Mouse (Mus musculus) MEL (cell line): ENCODE data around the gene Odf3b. TPM values are rescaled to one million over a fixed set of nuclear protein-coding genes. Genes with fewer than 3 reads are reported as not detected.

ENCODE experiments used
- DNase-seq: peaks from one replicate; pipeline ENCODE4 v3.0.0; 2011; ENCODE audit warnings: low read depth, low spot score
- H3K27ac ChIP-seq: 2 replicates; pipeline ENCODE4 v1.5.1; 2012; ENCODE audit warnings: low read depth, mild to moderate bottlenecking, control low read depth, low read length, moderate library complexity; ENCODE audit not compliant: control insufficient read depth
- H3K27me3 ChIP-seq, 2 experiments: fragments of 150-350 bp in 1 of 2; sonication (generic) in 1 of 2; 2 replicates each; pipeline ENCODE4 v1.6.1; 2012; ENCODE audit warnings: low read length in 2 of 2, mild to moderate bottlenecking in 2 of 2, improper control_type of control experiment in 1 of 2, moderate library complexity in 1 of 2; ENCODE audit not compliant: insufficient read depth in 2 of 2, control insufficient read depth in 1 of 2
- H3K36me3 ChIP-seq, 2 experiments: 2 replicates each; pipeline ENCODE4 v1.6.1; 2012 to 2014; ENCODE audit warnings: low read length in 2 of 2, improper control_type of control experiment in 1 of 2, inconsistent platforms in 1 of 2, mild to moderate bottlenecking in 1 of 2; ENCODE audit not compliant: insufficient read depth in 2 of 2, control insufficient read depth in 1 of 2
- H3K4me1 ChIP-seq, 2 experiments: fragments of 150-350 bp in 1 of 2; sonication (generic) in 1 of 2; 2 replicates each; pipeline ENCODE4 v1.6.1; 2012; ENCODE audit warnings: low read length in 2 of 2, improper control_type of control experiment in 1 of 2, mild to moderate bottlenecking in 1 of 2; ENCODE audit not compliant: insufficient read depth in 2 of 2, control insufficient read depth in 1 of 2
- H3K4me3 ChIP-seq, 2 experiments: fragments of 150-350 bp in 1 of 2; sonication (generic) in 1 of 2; 2 replicates each; pipeline ENCODE4 v1.5.1; 2012; ENCODE audit warnings: low read depth in 2 of 2, low read length in 2 of 2, mild to moderate bottlenecking in 2 of 2, moderate library complexity in 2 of 2, control low read depth in 1 of 2, improper control_type of control experiment in 1 of 2; ENCODE audit not compliant: control insufficient read depth in 1 of 2, insufficient read depth in 1 of 2
- H3K79me2 ChIP-seq: 2 replicates; pipeline ENCODE4 v1.6.1; 2012; ENCODE audit warnings: mild to moderate bottlenecking, low read length, moderate library complexity; ENCODE audit not compliant: control insufficient read depth, poor library complexity, insufficient read depth
- H3K9ac ChIP-seq: 2 replicates; pipeline ENCODE4 v1.6.1; 2012; ENCODE audit warnings: low read depth, mild to moderate bottlenecking, control low read depth, low read length, moderate library complexity; ENCODE audit not compliant: control insufficient read depth, poor library complexity, severe bottlenecking
- H3K9me3 ChIP-seq: fragments of 150-350 bp; sonication (generic); replicated peaks from 2 replicates; pipeline ENCODE4 v1.6.1; 2012; ENCODE audit warnings: mild to moderate bottlenecking, low read length, improper control_type of control experiment, moderate library complexity; ENCODE audit not compliant: insufficient read depth
- BHLHE40 ChIP-seq: IDR thresholded peaks from 2 replicates; pipeline ENCODE4 v1.6.1; 2012; ENCODE audit warnings: low read depth, mild to moderate bottlenecking, inconsistent platforms, low read length, improper control_type of control experiment, borderline replicate concordance
- CHD1 ChIP-seq: IDR thresholded peaks from 2 replicates; pipeline ENCODE4 v1.6.1; 2012; ENCODE audit warnings: low read depth, mild to moderate bottlenecking, inconsistent platforms, low read length, improper control_type of control experiment
- CHD2 ChIP-seq: IDR thresholded peaks from 2 replicates; pipeline ENCODE4 v1.6.1; 2011; ENCODE audit warnings: low read length, improper control_type of control experiment
- CTCF ChIP-seq, 3 experiments: IDR thresholded peaks in 2 of 3; conservative IDR thresholded peaks in 1 of 3; 2 replicates each; pipeline ENCODE4 v1.5.1; 2011 to 2012; ENCODE audit warnings: low read length in 3 of 3, low read depth in 2 of 3, mild to moderate bottlenecking in 2 of 3, improper control_type of control experiment in 1 of 3, inconsistent platforms in 1 of 3, mixed read lengths in 1 of 3, moderate library complexity in 1 of 3; ENCODE audit not compliant: control insufficient read depth in 1 of 3, insufficient read depth in 1 of 3, poor library complexity in 1 of 3, severe bottlenecking in 1 of 3
- ELF1 ChIP-seq: IDR thresholded peaks from 2 replicates; pipeline ENCODE4 v1.6.1; 2014; ENCODE audit warnings: low read depth, mild to moderate bottlenecking, inconsistent platforms, low read length, improper control_type of control experiment, moderate library complexity
- EP300 ChIP-seq, 2 experiments: IDR thresholded peaks; 2 replicates each; pipeline ENCODE4 v1.6.1; 2011; ENCODE audit warnings: improper control_type of control experiment in 2 of 2, low read length in 2 of 2, low read depth in 1 of 2, mild to moderate bottlenecking in 1 of 2
- ETS1 ChIP-seq: IDR thresholded peaks from 2 replicates; pipeline ENCODE4 v1.6.1; 2012; ENCODE audit warnings: low read depth, mild to moderate bottlenecking, inconsistent platforms, low read length, improper control_type of control experiment, moderate library complexity
- GATA1 ChIP-seq: IDR thresholded peaks from 2 replicates; pipeline ENCODE4 v1.6.1; 2011; ENCODE audit warnings: low read depth, low read length, improper control_type of control experiment
- HCFC1 ChIP-seq: IDR thresholded peaks from 2 replicates; pipeline ENCODE4 v1.6.1; 2012; ENCODE audit warnings: low read depth, mild to moderate bottlenecking, inconsistent platforms, low read length, improper control_type of control experiment, moderate library complexity
- JUND ChIP-seq: IDR thresholded peaks from 2 replicates; pipeline ENCODE4 v1.6.1; 2011; ENCODE audit warnings: low read depth, mild to moderate bottlenecking, improper control_type of control experiment, low read length
- MAX ChIP-seq: IDR thresholded peaks from 2 replicates; pipeline ENCODE4 v1.6.1; 2011; ENCODE audit warnings: low read length, improper control_type of control experiment
- MXI1 ChIP-seq: IDR thresholded peaks from 2 replicates; pipeline ENCODE4 v1.6.1; 2011; ENCODE audit warnings: mild to moderate bottlenecking, low read depth, low read length, improper control_type of control experiment
- NELFE ChIP-seq: IDR thresholded peaks from 2 replicates; pipeline ENCODE4 v1.6.1; 2011; ENCODE audit warnings: low read depth, low read length, improper control_type of control experiment
- NRF1 ChIP-seq: IDR thresholded peaks from 2 replicates; pipeline ENCODE4 v1.6.1; 2014; ENCODE audit warnings: low read depth, mild to moderate bottlenecking, inconsistent platforms, low read length, improper control_type of control experiment, moderate library complexity; ENCODE audit not compliant: poor library complexity, insufficient read depth, severe bottlenecking
- POLR2A ChIP-seq, 2 experiments: IDR thresholded peaks; 2 replicates each; pipeline ENCODE4 v1.6.1; 2011 to 2012; ENCODE audit warnings: low read length in 2 of 2, mild to moderate bottlenecking in 2 of 2, control low read depth in 1 of 2, improper control_type of control experiment in 1 of 2, low read depth in 1 of 2, moderate library complexity in 1 of 2; ENCODE audit not compliant: control insufficient read depth in 1 of 2, insufficient read depth in 1 of 2, poor library complexity in 1 of 2
- POLR2AphosphoS2 ChIP-seq: IDR thresholded peaks from 2 replicates; pipeline ENCODE4 v1.6.1; 2011; ENCODE audit warnings: low read length, improper control_type of control experiment
- RAD21 ChIP-seq: IDR thresholded peaks from 2 replicates; pipeline ENCODE4 v1.6.1; 2011; ENCODE audit warnings: mild to moderate bottlenecking, low read depth, low read length, improper control_type of control experiment
- RCOR1 ChIP-seq: IDR thresholded peaks from 2 replicates; pipeline ENCODE4 v1.6.1; 2012; ENCODE audit warnings: low read depth, mild to moderate bottlenecking, inconsistent platforms, low read length, improper control_type of control experiment
- SIN3A ChIP-seq: IDR thresholded peaks from 2 replicates; pipeline ENCODE4 v1.6.1; 2012; ENCODE audit warnings: low read length, improper control_type of control experiment, inconsistent platforms
- SMC3 ChIP-seq: IDR thresholded peaks from 2 replicates; pipeline ENCODE4 v1.6.1; 2011; ENCODE audit warnings: low read depth, low read length, improper control_type of control experiment
- TBP ChIP-seq: IDR thresholded peaks from 2 replicates; pipeline ENCODE4 v1.8.0; 2011; ENCODE audit warnings: low read depth, low read length, improper control_type of control experiment
- TCF12 ChIP-seq: IDR thresholded peaks from 2 replicates; pipeline ENCODE4 v1.6.1; 2014; ENCODE audit warnings: low read depth, mild to moderate bottlenecking, inconsistent platforms, low read length, improper control_type of control experiment, moderate library complexity
- USF1 ChIP-seq: IDR thresholded peaks from 2 replicates; pipeline ENCODE4 v1.6.1; 2014; ENCODE audit warnings: low read depth, mild to moderate bottlenecking, inconsistent platforms, low read length, improper control_type of control experiment, moderate library complexity
- USF2 ChIP-seq, 2 experiments: IDR thresholded peaks; 2 replicates each; pipeline ENCODE4 v1.6.1; 2011 to 2012; ENCODE audit warnings: improper control_type of control experiment in 2 of 2, low read length in 2 of 2, borderline replicate concordance in 1 of 2, inconsistent platforms in 1 of 2, low read depth in 1 of 2, mild to moderate bottlenecking in 1 of 2; ENCODE audit not compliant: insufficient read depth in 1 of 2
- ZC3H11A ChIP-seq: IDR thresholded peaks from 2 replicates; pipeline ENCODE4 v1.6.1; 2012; ENCODE audit warnings: low read depth, mild to moderate bottlenecking, inconsistent platforms, low read length, improper control_type of control experiment
- ZKSCAN1 ChIP-seq: IDR thresholded peaks from 2 replicates; pipeline ENCODE4 v1.6.1; 2012; ENCODE audit warnings: low read depth, mild to moderate bottlenecking, inconsistent platforms, low read length, improper control_type of control experiment, moderate library complexity
- ZMIZ1 ChIP-seq: IDR thresholded peaks from 2 replicates; pipeline ENCODE4 v1.6.1; 2012; ENCODE audit warnings: low read depth, mild to moderate bottlenecking, inconsistent platforms, low read length, improper control_type of control experiment, moderate library complexity
- ZNF384 ChIP-seq: IDR thresholded peaks from 2 replicates; pipeline ENCODE4 v1.6.1; 2012; ENCODE audit warnings: low read depth, mild to moderate bottlenecking, inconsistent platforms, low read length, improper control_type of control experiment
- polyA plus RNA-seq, 2 experiments: library from polyadenylated mRNA; stranded (reverse) in 1 of 2; unstranded in 1 of 2; fragments of >175 nt in 1 of 2; fragments of >200 nt in 1 of 2; gene quantifications; 2 replicates each; pipeline versions ENCODE4 v1.2.1 to v1.2.4; 2012; ENCODE audit warnings: low replicate concordance in 2 of 2, low read depth in 1 of 2; ENCODE audit not compliant: insufficient read length in 2 of 2, insufficient read depth in 1 of 2, missing spikeins in 1 of 2
- total RNA-seq: library from RNA; depleted of rRNA; stranded (reverse); fragments of 300-350 nt; gene quantifications from 2 replicates; pipeline ENCODE4 v1.2.3, GENCODE M21; 2012

Odf3b gene
- total and polyA plus RNA-seq, 3 experiments = not detected

GRCm38 (mm10) chr15:89406691-89407090 is 27.6 kb upstream of the Odf3b start:
- Histone ChIP-seq H3K79me2 (no peaks in the 10 kb centered on the region), H3K9ac (no peak overlapping the region), H3K9me3 (no peaks in the 10 kb centered on the region)

GRCm38 (mm10) chr15:89404831-89405623 is 25.9 kb upstream of the Odf3b start:
- Histone ChIP-seq H3K4me1 (peaks cover 17 to 27% of the 10 kb centered on the region in 2 experiments), H3K4me3 (peak overlapping the region; percentile 21 to 68), H3K36me3 (peaks cover 0 to 19% of the 10 kb centered on the region in 2 experiments; a peak in 2 of 4 replicates), H3K79me2 (no peaks in the 10 kb centered on the region), H3K9ac (no peak overlapping the region; the same call in 1 of the 2 replicates), H3K27ac (peak overlapping the region; percentile 42), H3K27me3 (no peaks in the 10 kb centered on the region), H3K9me3 (no peaks in the 10 kb centered on the region)
- DNase-seq = peak; percentile 80
- TF ChIP-seq RCOR1 (no peak), NELFE (peak; percentile 38; the same call in 1 of the 2 replicates), ZC3H11A (peak; percentile 18; the same call in 1 of the 2 replicates), POLR2A (IDR thresholded peaks at IDR 0.05; ENCODE audit: control insufficient read depth in 1 of 2, insufficient read depth in 1 of 2, low read depth in 1 of 2, low read length in 2 of 2, poor library complexity in 1 of 2) (peak in 1 of 2 experiments; percentile 37; a peak in 1 of 4 replicates), HCFC1 (0 out of 2 replicates have a peak, but pooled peaks have one; percentile 23), USF2 (IDR thresholded peaks at IDR 0.05; ENCODE audit: borderline replicate concordance in 1 of 2, insufficient read depth in 1 of 2, low read depth in 1 of 2, low read length in 2 of 2) (peak in 1 of 2 experiments; percentile 70; a peak in 2 of 4 replicates), EP300 (IDR thresholded peaks at IDR 0.05; ENCODE audit: low read depth in 1 of 2, low read length in 2 of 2) (peak in 1 of 2 experiments; percentile 8; a peak in 2 of 4 replicates), CHD2 (no peak; the same call in 1 of the 2 replicates), ELF1 (no peak; the same call in 1 of the 2 replicates), RAD21 (no peak), USF1 (peak; percentile 92), BHLHE40 (no peak; the same call in 1 of the 2 replicates), POLR2AphosphoS2 (0 out of 2 replicates have a peak, but pooled peaks have one; percentile 31), ZNF384 (no peak), NRF1 (no peak), TCF12 (no peak), TBP (peak; percentile 65), MAX (peak; percentile 71), SIN3A (peak; percentile 76), ETS1 (peak; percentile 57; the same call in 1 of the 2 replicates), GATA1 (peak; percentile 82)

More at GRCm38 (mm10) chr15:89406691-89407090, 27.6 kb upstream of the Odf3b start:
- TF ChIP-seq CHD2 (no peak), ZKSCAN1 (no peak), POLR2AphosphoS2 (no peak), RAD21 (no peak), JUND (no peak), ZNF384 (no peak), NRF1 (no peak), RCOR1 (no peak), CHD1 (no peak), HCFC1 (no peak), GATA1 (no peak), MXI1 (no peak), SMC3 (no peak), CTCF (IDR thresholded peaks at IDR 0.05 in 2 of 3, conservative IDR thresholded peaks at IDR 0.05 in 1 of 3; ENCODE audit: control insufficient read depth in 1 of 3, insufficient read depth in 1 of 3, low read depth in 2 of 3, low read length in 3 of 3, poor library complexity in 1 of 3, severe bottlenecking in 1 of 3) (no peak), ZMIZ1 (no peak), USF2 (IDR thresholded peaks at IDR 0.05; ENCODE audit: borderline replicate concordance in 1 of 2, insufficient read depth in 1 of 2, low read depth in 1 of 2, low read length in 2 of 2) (no peak), NELFE (no peak)
- Histone ChIP-seq H3K4me1 (peaks cover 15 to 22% of the 10 kb centered on the region in 2 experiments), H3K27ac (no peak overlapping the region), H3K27me3 (no peaks in the 10 kb centered on the region), H3K36me3 (peaks cover 0 to 17% of the 10 kb centered on the region in 2 experiments; a peak in 2 of 4 replicates), H3K4me3 (no peak overlapping the region)
- DNase-seq = peak; percentile 30
